Mouse (Mus musculus) hindlimb bud, embryonic 11.5 days (tissue): ENCODE measurements around the gene Pde2a.
"Not testable (repeated sequence)": the region's sequence is repeated elsewhere in the genome, so short reads cannot be mapped to it uniquely, and the experiment has no call there.

Source experiments
- DNase-seq: peaks from one replicate; pipeline ENCODE4 v3.0.0-alpha.2; 2012; ENCODE audit warnings: low read depth, low spot score; ENCODE audit errors: extremely low spot score

Gene Pde2a

DNA sequence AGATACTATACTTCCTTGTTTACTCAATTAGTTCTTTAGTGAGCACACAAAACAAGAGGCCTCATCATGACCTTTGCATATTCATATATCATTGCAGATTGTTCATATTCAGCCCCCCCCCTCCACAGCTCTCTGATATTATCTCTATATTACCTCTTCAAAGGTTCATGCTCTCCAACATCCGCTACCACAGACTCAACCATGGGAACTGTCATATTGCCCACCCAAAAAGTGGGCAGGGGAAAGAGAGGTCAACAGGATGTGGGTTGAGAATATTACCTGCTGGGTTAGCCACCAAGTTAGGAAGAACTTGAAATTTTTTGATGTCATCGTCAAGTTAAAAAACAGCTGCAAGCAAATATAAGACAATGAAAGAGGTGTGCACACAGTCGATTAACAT is 134.0 kb downstream of the Pde2a start:
- not testable (repeated sequence) for DNase-seq

DNA sequence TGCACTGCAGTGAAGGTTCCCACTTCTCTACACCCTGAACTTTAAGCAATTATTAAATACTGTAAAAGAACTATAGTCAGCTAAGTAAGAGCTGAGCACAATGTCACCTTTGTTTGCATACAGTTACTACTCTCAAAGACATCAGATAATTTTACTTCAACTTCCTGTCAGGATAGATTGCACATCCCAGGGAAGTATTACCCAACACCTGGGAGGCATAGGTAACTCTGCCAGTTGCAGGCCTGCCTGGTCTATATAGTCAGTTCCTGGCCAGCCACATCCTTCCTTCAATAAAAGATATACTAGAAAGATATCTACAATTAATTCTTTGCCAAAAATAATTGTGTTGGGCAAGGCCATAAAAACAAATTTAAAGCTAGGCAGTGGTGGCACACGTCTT is 135.9 kb downstream of the Pde2a start:
- no peak for DNase-seq

DNA sequence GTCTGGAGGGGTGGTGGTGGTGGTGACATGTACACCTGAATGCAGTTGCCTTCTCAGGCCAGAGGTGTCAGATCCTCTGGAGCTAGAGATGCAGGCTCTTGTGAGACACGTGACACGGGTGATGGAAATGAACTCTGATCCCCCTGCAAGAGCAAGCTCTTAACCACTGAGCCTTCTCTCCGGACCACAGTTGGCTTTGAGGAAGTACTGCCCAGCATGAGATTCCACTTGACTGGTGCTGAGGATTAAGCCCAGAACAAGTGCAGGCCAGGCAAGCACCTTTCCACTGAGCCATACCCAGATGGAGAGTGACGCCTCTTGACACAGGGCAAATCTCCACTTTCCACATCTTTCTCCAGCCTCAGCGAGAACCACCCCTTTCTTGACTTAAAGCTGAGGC is 137.9 kb downstream of the Pde2a start:
- not testable (repeated sequence) for DNase-seq
